Mouse (Mus musculus) MEL (cell line): ENCODE data around the gene Dyrk1a.

Source experiments
- CTCF ChIP-seq, 3 experiments: IDR thresholded peaks in 2 of 3; conservative IDR thresholded peaks in 1 of 3; 2 replicates each; pipeline ENCODE4 v1.5.1; 2011 to 2012; ENCODE audit warnings: low read length in 3 of 3, low read depth in 2 of 3, mild to moderate bottlenecking in 2 of 3, improper control_type of control experiment in 1 of 3, inconsistent platforms in 1 of 3, mixed read lengths in 1 of 3, moderate library complexity in 1 of 3; ENCODE audit not compliant: control insufficient read depth in 1 of 3, insufficient read depth in 1 of 3, poor library complexity in 1 of 3, severe bottlenecking in 1 of 3
- USF1 ChIP-seq: IDR thresholded peaks from 2 replicates; pipeline ENCODE4 v1.6.1; 2014; ENCODE audit warnings: low read depth, mild to moderate bottlenecking, inconsistent platforms, low read length, improper control_type of control experiment, moderate library complexity

- no peak for TF ChIP-seq CTCF (IDR thresholded peaks at IDR 0.05 in 2 of 3, conservative IDR thresholded peaks at IDR 0.05 in 1 of 3; ENCODE audit: control insufficient read depth in 1 of 3, insufficient read depth in 1 of 3, low read depth in 2 of 3, low read length in 3 of 3, poor library complexity in 1 of 3, severe bottlenecking in 1 of 3)
- TF ChIP-seq USF1, result no peak
These were observed 82.4 kb downstream of the Dyrk1a start for GRCm38 (mm10) chr16:94652091-94652713.
